Mouse (Mus musculus) G1E (cell line): Measurements from ENCODE around the gene Gm15557.

Experiments
- CTCF ChIP-seq: IDR thresholded peaks from 2 replicates; pipeline ENCODE4 v1.5.1; 2012; ENCODE audit warnings: low read depth, low read length, inconsistent platforms, mixed read lengths
- GATA1 ChIP-seq: IDR thresholded peaks from 2 replicates; pipeline ENCODE4 v1.6.1; 2012; ENCODE audit warnings: borderline replicate concordance, low read length, inconsistent platforms, mixed read lengths
- GATA2 ChIP-seq: IDR thresholded peaks from 2 replicates; pipeline ENCODE4 v1.6.1; 2012; ENCODE audit warnings: low read depth, low read length, inconsistent platforms, borderline replicate concordance
- POLR2AphosphoS5 ChIP-seq: IDR thresholded peaks from 2 replicates; pipeline ENCODE4 v1.6.1; 2012; ENCODE audit warnings: low read depth, low read length, inconsistent platforms; ENCODE audit not compliant: insufficient replicate concordance
- TAL1 ChIP-seq: conservative IDR thresholded peaks from 2 replicates; pipeline ENCODE4 v1.6.1; 2012; ENCODE audit warnings: low read depth, low read length, inconsistent platforms, mixed read lengths

GRCm38 (mm10) chr2:155914684-155915083 is 25.8 kb upstream of the Gm15557 start:
- no peak for TF ChIP-seq GATA1
- TF ChIP-seq TAL1 = no peak
- TF ChIP-seq CTCF = no peak
- no peak for TF ChIP-seq POLR2AphosphoS5
- no peak for TF ChIP-seq GATA2
